ENCODE assay signal across 20 mouse cellular contexts in genomic region chr13:37598165-37598775, GRCm38 (mm10).
DNase-seq lines count a peak whose midpoint lies in the region; ATAC-seq and TF ChIP-seq lines count a peak whose summit lies in the region.
"Had no signal": no experiment of that assay in that cellular context is flagged by ENCODE, and none has a peak within 500 bp of the region (broad histone marks: within the 10 kb centered on the region; RNA-seq: fewer than 3 reads in every experiment).

No protein-coding gene starts in this region.

- no peak for TF ChIP-seq EP300 in lung, postnatal 0 days (IDR thresholded peaks at IDR 0.05)

- DNase-seq in adrenal gland, adult 2 months, result peak; percentile 23
- no peak for DNase-seq in adrenal gland, postnatal 36 days
- DNase-seq in lung, postnatal 0 days (ENCODE audit: low spot score), result peak; percentile 18
- no peak for DNase-seq in lung, postnatal 25 days (ENCODE audit: low spot score)
- peak; percentile 81 for DNase-seq in yolk sac, embryonic 10.5 days (ENCODE audit: low spot score)
- DNase-seq: cerebellum, postnatal 10 days; embryo, embryonic 11 days; gastrocnemius, postnatal 10 days; layer of hippocampus, postnatal 36 days; lung, embryonic 14.5 days had no signal

- H3K9me3 ChIP-seq in lung, postnatal 0 days (ENCODE audit: low read length), result no peaks in the 10 kb centered on the region
- H3K9me3 ChIP-seq in kidney, embryonic 16.5 days (ENCODE audit: low read length), result no peaks in the 10 kb centered on the region
- H3K9me3 ChIP-seq in hindbrain, embryonic 16.5 days (ENCODE audit: control insufficient read depth, low read length), result no peaks in the 10 kb centered on the region
- H3K9me3 ChIP-seq: forebrain, embryonic 13.5 days; hindbrain, embryonic 12.5 days; limb, embryonic 10.5 days; megakaryocyte, embryonic 14.5 days; neural tube, embryonic 13.5 days had no signal

- no peak for ATAC-seq in lung, postnatal 0 days
- peak; percentile 73 for ATAC-seq in kidney, embryonic 16.5 days (ENCODE audit: low FRiP score, low TSS enrichment)
- no peak for ATAC-seq in hindbrain, embryonic 16.5 days
- ATAC-seq in megakaryocyte-erythroid progenitor cell, adult 5-6 weeks (replicated peaks; ENCODE audit: low FRiP score, low TSS enrichment, poor library complexity, severe bottlenecking), result no peak
- ATAC-seq: forebrain, embryonic 13.5 days had no signal

- H3K4me1 ChIP-seq in lung, postnatal 0 days (ENCODE audit: insufficient read depth, low read depth, low read length), result no peaks in the 10 kb centered on the region
- 0 out of 2 replicates have a peak, but pooled peaks cover 5% of the 10 kb centered on the region for H3K4me1 ChIP-seq in kidney, embryonic 16.5 days (ENCODE audit: insufficient read depth, low read length)
- no peaks in the 10 kb centered on the region for H3K4me1 ChIP-seq in hindbrain, embryonic 16.5 days (ENCODE audit: control insufficient read depth, insufficient read depth, low read depth, low read length)
- H3K4me1 ChIP-seq: forebrain, embryonic 13.5 days; hindbrain, embryonic 12.5 days; limb, embryonic 10.5 days had no signal

- H3K27ac ChIP-seq in lung, postnatal 0 days (ENCODE audit: low read length), result no peak overlapping the region
- peak overlapping the region; percentile 87 for H3K27ac ChIP-seq in kidney, embryonic 16.5 days (ENCODE audit: low read length)
- no peak overlapping the region for H3K27ac ChIP-seq in hindbrain, embryonic 16.5 days (ENCODE audit: low read depth, low read length)
- H3K27ac ChIP-seq: forebrain, embryonic 13.5 days; hindbrain, embryonic 12.5 days; limb, embryonic 10.5 days; neural tube, embryonic 13.5 days had no signal

- H3K27me3 ChIP-seq in lung, postnatal 0 days (replicated peaks; ENCODE audit: insufficient read depth, low read length), result no peaks in the 10 kb centered on the region
- H3K27me3 ChIP-seq in kidney, embryonic 16.5 days (ENCODE audit: insufficient read depth, low read length), result no peaks in the 10 kb centered on the region
- no peaks in the 10 kb centered on the region for H3K27me3 ChIP-seq in hindbrain, embryonic 16.5 days (replicated peaks; ENCODE audit: control insufficient read depth, insufficient read depth, low read length)
- H3K27me3 ChIP-seq: CH12.LX; forebrain, embryonic 13.5 days; hindbrain, embryonic 12.5 days; neural tube, embryonic 13.5 days had no signal

- H3K36me3 ChIP-seq in lung, postnatal 0 days (ENCODE audit: insufficient read depth, low read length), result no peaks in the 10 kb centered on the region
- no peaks in the 10 kb centered on the region for H3K36me3 ChIP-seq in kidney, embryonic 16.5 days (ENCODE audit: insufficient read depth, low read length)
- H3K36me3 ChIP-seq in hindbrain, embryonic 16.5 days (ENCODE audit: control insufficient read depth, insufficient read depth, low read length), result no peaks in the 10 kb centered on the region
- H3K36me3 ChIP-seq: hindbrain, embryonic 12.5 days; limb, embryonic 10.5 days; neural tube, embryonic 13.5 days had no signal

- H3K9ac ChIP-seq in lung, postnatal 0 days (replicated peaks; ENCODE audit: low read depth), result no peak overlapping the region
- no peak overlapping the region; the same call in 1 of the 2 replicates for H3K9ac ChIP-seq in kidney, embryonic 16.5 days (replicated peaks; ENCODE audit: low read length)
- H3K9ac ChIP-seq in hindbrain, embryonic 16.5 days (ENCODE audit: low read depth, low read length), result no peak overlapping the region
- H3K9ac ChIP-seq: forebrain, embryonic 13.5 days; hindbrain, embryonic 12.5 days; lung, embryonic 14.5 days; neural tube, embryonic 13.5 days had no signal

- no peak overlapping the region for H3K4me3 ChIP-seq in lung, postnatal 0 days (ENCODE audit: low read depth, low read length)
- no peak overlapping the region for H3K4me3 ChIP-seq in kidney, embryonic 16.5 days (ENCODE audit: low read length)
- H3K4me3 ChIP-seq in hindbrain, embryonic 16.5 days (ENCODE audit: low read length), result no peak overlapping the region
- H3K4me3 ChIP-seq: forebrain, embryonic 13.5 days; hindbrain, embryonic 12.5 days; limb, embryonic 10.5 days; megakaryocyte, embryonic 14.5 days; neural tube, embryonic 13.5 days had no signal

- TF ChIP-seq CTCF in lung, postnatal 0 days (IDR thresholded peaks at IDR 0.05), result no peak

- H3K4me2 ChIP-seq in lung, postnatal 0 days (replicated peaks; ENCODE audit: low read depth, low read length), result no peak overlapping the region
- no peak overlapping the region for H3K4me2 ChIP-seq in kidney, embryonic 16.5 days (replicated peaks; ENCODE audit: low read depth, low read length)
- H3K4me2 ChIP-seq in hindbrain, embryonic 16.5 days (ENCODE audit: low read length), result no peak overlapping the region
- H3K4me2 ChIP-seq: forebrain, embryonic 13.5 days; heart, embryonic 11.5 days; hindbrain, embryonic 12.5 days; lung, embryonic 14.5 days; neural tube, embryonic 13.5 days had no signal

- 73% methylated on average over 10 of the region's 10 CpGs for WGBS in lung, postnatal 0 days
- 74% methylated on average over 10 of the region's 10 CpGs for WGBS in kidney, embryonic 16.5 days
- 86% methylated on average over 10 of the region's 10 CpGs for WGBS in hindbrain, embryonic 16.5 days

Comparison
In these comparisons a context has a peak if more than half of its experiments do, and no peak if none do; other contexts are left out.
1. DNase-seq: peak in adrenal gland, adult 2 months (single experiment), lung, postnatal 0 days (single experiment) and yolk sac, embryonic 10.5 days (single experiment); none in adrenal gland, postnatal 36 days (0 of 2) and lung, postnatal 25 days (single experiment).